Mouse (Mus musculus) lung, postnatal 0 days (tissue): ENCODE measurements around the gene Adcy3. TPM values are rescaled to one million over a fixed set of nuclear protein-coding genes. Genes with fewer than 3 reads are reported as not detected.

Experiments used
- ATAC-seq: fragments of 200-750 bp; cut with Nextera tagmentation; 2 replicates; pipeline ENCODE4 v1.8.0; 2017; ENCODE audit warnings: moderate library complexity
- DNase-seq: peaks from one replicate; pipeline ENCODE4 v3.0.0-alpha.2; 2016; ENCODE audit warnings: low spot score
- H3K27ac ChIP-seq: fragments of 300-500 bp; sonication (generic); 2 replicates; pipeline ENCODE4 v1.5.1; 2014; ENCODE audit warnings: antibody characterized with exemption, mild to moderate bottlenecking, low read length, mixed read lengths
- H3K27me3 ChIP-seq: fragments of 300-500 bp; sonication (generic); replicated peaks from 2 replicates; pipeline ENCODE4 v1.6.1; 2014; ENCODE audit warnings: low read length, mixed read lengths; ENCODE audit not compliant: insufficient read depth
- H3K36me3 ChIP-seq: fragments of 300-500 bp; sonication (generic); 2 replicates; pipeline ENCODE4 v1.6.1; 2014; ENCODE audit warnings: low read length, mixed read lengths; ENCODE audit not compliant: insufficient read depth
- H3K4me1 ChIP-seq: fragments of 300-500 bp; sonication (generic); 2 replicates; pipeline ENCODE4 v1.6.1; 2014; ENCODE audit warnings: antibody characterized with exemption, low read depth, low read length, mixed read lengths; ENCODE audit not compliant: insufficient read depth
- H3K4me2 ChIP-seq: fragments of 300-500 bp; sonication (generic); replicated peaks from 2 replicates; pipeline ENCODE4 v1.6.1; 2014; ENCODE audit warnings: low read depth, mild to moderate bottlenecking, low read length, moderate library complexity, mixed read lengths
- H3K4me3 ChIP-seq: fragments of 300-500 bp; sonication (generic); 2 replicates; pipeline ENCODE4 v1.5.1; 2014; ENCODE audit warnings: low read depth, low read length
- H3K9ac ChIP-seq: fragments of 300-500 bp; sonication (generic); replicated peaks from 2 replicates; pipeline ENCODE4 v1.6.1; 2014; ENCODE audit warnings: low read depth, mild to moderate bottlenecking
- H3K9me3 ChIP-seq: fragments of 300-500 bp; sonication (generic); 2 replicates; pipeline ENCODE4 v1.6.1; 2016; ENCODE audit warnings: low read length, mixed read lengths
- CTCF ChIP-seq: IDR thresholded peaks from 2 replicates; pipeline ENCODE4 v1.5.1; 2016; ENCODE audit warnings: antibody characterized with exemption, mild to moderate bottlenecking
- EP300 ChIP-seq: IDR thresholded peaks from 2 replicates; pipeline ENCODE4 v1.6.1; 2016; ENCODE audit warnings: antibody characterized with exemption, mild to moderate bottlenecking, control low read depth
- WGBS: fragments of 180-500 bp; shearing (Covaris S2); extraction: QIAGEN DNeasy Blood & Tissue Kit; methylation state at CpG from one replicate; pipeline ENCODE4 v1.1.7; 2014; 5-methylcytosine and 5-hydroxymethylcytosine counted together
- polyA plus RNA-seq: library from polyadenylated mRNA; unstranded; fragments of >200 nt; fragmentation: Nextera tagmentation; extraction: Ambion mirVana; gene quantifications from 2 replicates; pipeline ENCODE4 v1.2.1, GENCODE M21; 2015

Gene Adcy3
- polyA plus RNA-seq, 1 experiment from 2014 or later = 4.9 TPM

DNA sequence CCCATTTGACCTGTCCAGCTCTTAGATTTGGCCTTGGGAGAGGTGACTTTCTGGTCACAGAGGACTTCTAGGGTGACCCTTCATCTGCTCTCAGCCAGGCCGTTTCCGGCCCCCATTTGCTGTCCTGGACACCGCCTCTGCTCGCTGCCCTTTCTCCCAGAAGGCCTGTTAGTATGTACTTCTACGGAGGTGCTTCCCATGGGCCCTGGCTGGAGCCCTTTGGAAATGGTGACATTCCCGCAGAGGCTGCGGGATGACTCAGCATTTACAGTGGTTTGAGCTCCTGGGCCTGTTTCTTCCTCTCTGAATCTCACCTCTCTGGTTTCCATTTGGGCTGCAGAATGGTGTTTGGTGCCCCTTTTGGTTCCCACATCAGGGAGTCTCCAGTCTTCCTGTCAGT is 5.6 kb upstream of the Adcy3 start:
- Histone ChIP-seq H3K4me2 (no peak overlapping the region), H3K27me3 (no peaks in the 10 kb centered on the region), H3K36me3 (no peaks in the 10 kb centered on the region), H3K4me3 (no peak overlapping the region), H3K9ac (no peak overlapping the region), H3K27ac (no peak overlapping the region), H3K9me3 (no peaks in the 10 kb centered on the region), H3K4me1 (no peaks in the 10 kb centered on the region)
- ATAC-seq (no peak), DNase-seq (no peak)
- no peak for TF ChIP-seq EP300
- TF ChIP-seq CTCF = no peak
- WGBS = 65% methylated on average over 7 of the region's 7 CpGs

- Histone ChIP-seq H3K4me3 (peak overlapping the region; percentile 40), H3K27ac (no peak overlapping the region), H3K27me3 (no peaks in the 10 kb centered on the region), H3K36me3 (no peaks in the 10 kb centered on the region), H3K4me2 (peak overlapping the region; percentile 90), H3K9me3 (no peaks in the 10 kb centered on the region), H3K9ac (0 out of 2 replicates have a peak overlapping the region, but pooled peaks have one; percentile 34), H3K4me1 (no peaks in the 10 kb centered on the region)
- ATAC-seq (peak; percentile 16; the same call in 1 of the 2 replicates), DNase-seq (no peak)
- TF ChIP-seq CTCF (no peak), EP300 (no peak)
- 14% methylated on average over 11 of the region's 11 CpGs for WGBS
These were observed 927 bp downstream of the Adcy3 start for GRCm38 (mm10) chr12:4133847-4134212.

- Histone ChIP-seq H3K9ac (no peak overlapping the region), H3K4me2 (no peak overlapping the region), H3K36me3 (no peaks in the 10 kb centered on the region), H3K4me3 (no peak overlapping the region), H3K4me1 (no peaks in the 10 kb centered on the region), H3K27ac (no peak overlapping the region), H3K9me3 (no peaks in the 10 kb centered on the region), H3K27me3 (no peaks in the 10 kb centered on the region)
- WGBS = 91% methylated on average over 5 of the region's 5 CpGs
- no peak for DNase-seq
- TF ChIP-seq EP300 (no peak), CTCF (peak; percentile 42; the same call in 1 of the 2 replicates)
- ATAC-seq = no peak
These were observed 10.3 kb downstream of the Adcy3 start for GRCm38 (mm10) chr12:4143179-4143578.

DNA sequence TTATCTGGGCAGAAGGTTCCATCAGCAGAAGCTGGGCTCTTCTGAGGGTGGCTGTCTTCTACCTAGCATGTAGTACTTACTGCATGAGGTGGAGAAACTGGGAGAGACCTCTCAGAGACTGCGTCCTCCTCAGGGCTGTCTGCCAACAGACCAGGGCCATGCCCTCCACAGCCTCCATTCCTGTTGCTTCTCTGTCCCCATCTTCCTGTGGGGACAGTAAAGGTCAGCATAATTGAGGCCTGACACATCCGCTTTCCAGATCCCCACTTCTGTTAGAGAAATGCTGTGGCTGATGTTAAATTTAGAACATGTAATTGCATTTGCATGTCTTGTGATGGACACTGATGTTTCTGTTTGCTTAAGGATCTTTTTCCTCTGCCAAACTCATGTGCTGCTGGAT is 18.0 kb downstream of the Adcy3 start:
- Histone ChIP-seq H3K9ac (no peak overlapping the region), H3K4me1 (no peaks in the 10 kb centered on the region), H3K4me3 (no peak overlapping the region), H3K27ac (no peak overlapping the region), H3K9me3 (no peaks in the 10 kb centered on the region), H3K27me3 (no peaks in the 10 kb centered on the region), H3K4me2 (no peak overlapping the region), H3K36me3 (no peaks in the 10 kb centered on the region)
- ATAC-seq (no peak), DNase-seq (no peak)
- WGBS = 63% methylated on average over 2 of the region's 2 CpGs
- TF ChIP-seq EP300 = no peak
- TF ChIP-seq CTCF = no peak

DNA sequence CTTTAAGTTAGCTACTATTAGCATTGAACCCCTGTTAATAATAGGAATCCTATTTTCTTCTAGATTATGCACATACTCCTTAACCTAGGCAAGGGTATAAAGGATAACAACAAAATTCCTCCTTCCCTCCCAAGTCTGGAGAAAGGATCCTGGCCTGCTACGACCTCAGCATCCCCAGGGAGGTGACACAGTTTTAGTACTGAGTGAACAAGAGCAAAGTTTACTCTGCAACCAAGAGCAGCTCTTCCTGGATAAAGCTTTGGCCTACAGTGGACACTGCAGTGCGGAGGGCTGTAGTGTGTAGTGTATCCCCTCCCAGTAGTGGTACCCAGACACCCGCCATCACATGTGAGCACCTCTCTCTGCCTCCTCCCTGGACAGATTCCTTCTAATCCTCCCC is 19.1 kb downstream of the Adcy3 start:
- no peaks in the 10 kb centered on the region for H3K4me1 ChIP-seq
- H3K36me3 ChIP-seq = no peaks in the 10 kb centered on the region
- 80% methylated on average over 3 of the region's 3 CpGs for WGBS
- H3K27ac ChIP-seq = no peak overlapping the region
- no peak for ATAC-seq
- TF ChIP-seq EP300 (no peak), CTCF (no peak)
- no peaks in the 10 kb centered on the region for H3K9me3 ChIP-seq
- no peaks in the 10 kb centered on the region for H3K27me3 ChIP-seq
- H3K4me3 ChIP-seq = no peak overlapping the region
- H3K4me2 ChIP-seq = no peak overlapping the region
- no peak for DNase-seq
- no peak overlapping the region for H3K9ac ChIP-seq

DNA sequence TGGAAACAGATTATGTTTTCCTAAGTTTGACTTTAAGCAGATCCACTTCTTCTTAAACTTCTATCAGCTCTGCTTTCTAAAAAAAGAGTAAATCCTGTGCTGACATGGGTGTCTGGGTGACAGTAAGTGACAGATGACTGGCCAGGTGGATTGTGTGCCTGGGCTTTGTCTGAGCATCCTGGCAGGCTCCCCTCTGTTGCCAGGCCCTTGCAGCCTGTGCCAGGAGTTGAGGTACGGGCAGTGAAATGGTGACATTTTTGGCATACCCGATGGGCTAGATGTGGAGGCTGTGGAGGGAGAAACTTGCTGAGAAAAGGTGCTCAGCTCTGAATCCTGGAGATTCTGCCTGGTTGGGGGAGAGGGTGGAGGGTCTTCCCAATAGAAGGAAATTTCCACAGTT is 24.6 kb downstream of the Adcy3 start:
- ATAC-seq (no peak), DNase-seq (no peak)
- no peak overlapping the region for H3K9ac ChIP-seq
- no peak overlapping the region for H3K4me3 ChIP-seq
- no peaks in the 10 kb centered on the region for H3K27me3 ChIP-seq
- no peaks in the 10 kb centered on the region; the same call in 1 of the 2 replicates for H3K4me1 ChIP-seq
- WGBS = 64% methylated on average over 2 of the region's 2 CpGs
- no peaks in the 10 kb centered on the region for H3K36me3 ChIP-seq
- H3K4me2 ChIP-seq = no peak overlapping the region
- no peak for TF ChIP-seq EP300
- no peak overlapping the region for H3K27ac ChIP-seq
- H3K9me3 ChIP-seq = no peaks in the 10 kb centered on the region

DNA sequence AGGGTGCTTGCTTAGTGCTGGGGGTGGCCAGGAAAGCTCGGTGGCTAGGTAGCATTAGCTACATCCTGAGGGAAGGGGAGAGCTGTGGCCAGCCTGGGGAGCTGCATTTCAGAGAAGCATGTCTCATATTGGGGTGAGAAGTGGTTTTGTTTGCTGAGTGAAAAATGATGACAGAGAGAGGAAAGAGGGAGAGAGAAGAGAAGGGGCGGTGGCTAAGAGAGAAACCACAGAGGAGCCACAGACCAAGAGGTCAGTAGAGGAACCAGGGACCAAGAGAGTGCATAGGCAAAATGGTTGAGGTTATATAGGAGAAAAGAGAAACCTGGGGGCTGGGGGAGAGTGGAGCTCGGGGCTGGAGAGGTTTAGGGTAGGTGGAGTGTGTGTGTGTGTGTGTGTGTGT is 25.3 kb downstream of the Adcy3 start:
- H3K27ac ChIP-seq = no peak overlapping the region
- no peaks in the 10 kb centered on the region for H3K27me3 ChIP-seq
- H3K4me3 ChIP-seq = no peak overlapping the region
- TF ChIP-seq CTCF = no peak
- TF ChIP-seq EP300 = no peak
- H3K9me3 ChIP-seq = no peaks in the 10 kb centered on the region
- no peaks in the 10 kb centered on the region for H3K36me3 ChIP-seq
- H3K4me1 ChIP-seq = no peaks in the 10 kb centered on the region; the same call in 1 of the 2 replicates
- 79% methylated on average over 3 of the region's 3 CpGs for WGBS
- DNase-seq = no peak
- H3K9ac ChIP-seq = no peak overlapping the region
- ATAC-seq = no peak
- H3K4me2 ChIP-seq = no peak overlapping the region
